Mouse (Mus musculus): Measurements from ENCODE around the gene Ctbs.

GRCm38 (mm10) chr3:146413016-146413415, 36.6 kb upstream of the Ctbs start:
- TF ChIP-seq CTCF (IDR thresholded peaks at IDR 0.05; ENCODE audit: insufficient read depth, low read depth, low read length) (no peak), POLR2A (IDR thresholded peaks at IDR 0.05; ENCODE audit: insufficient read depth, low read depth, low read length) (no peak)

Measured in olfactory bulb, adult 2 months (tissue).